Mouse (Mus musculus): ENCODE data around the gene Calhm6.

Gene Calhm6

GRCm38 (mm10) chr10:34096418-34096883 lies 31.3 kb downstream of the Calhm6 start, which contains the start of gene Calhm5:
TSS of gene Calhm5 (minus strand) at chr10:34096519.
- DNase-seq (ENCODE audit: low read depth), result peak; percentile 30

GRCm38 (mm10) chr10:34095964-34096363 lies 31.8 kb downstream of the Calhm6 start:
- DNase-seq (ENCODE audit: low read depth), result no peak

- DNase-seq (ENCODE audit: low read depth), result no peak
Measured at GRCm38 (mm10) chr10:34095147-34095546, 32.6 kb downstream of the Calhm6 start.

- DNase-seq (ENCODE audit: low read depth), result no peak
Measured at GRCm38 (mm10) chr10:34091888-34092287, 35.9 kb downstream of the Calhm6 start.

GRCm38 (mm10) chr10:34090481-34090880 lies 37.3 kb downstream of the Calhm6 start:
- DNase-seq (ENCODE audit: low read depth), result no peak

GRCm38 (mm10) chr10:34089517-34089916 lies 38.3 kb downstream of the Calhm6 start:
- no peak for DNase-seq (ENCODE audit: low read depth)

- DNase-seq (ENCODE audit: low read depth), result no peak
Measured at GRCm38 (mm10) chr10:34088515-34088914, 39.3 kb downstream of the Calhm6 start.

GRCm38 (mm10) chr10:34086514-34086913 lies 41.3 kb downstream of the Calhm6 start:
- no peak for DNase-seq (ENCODE audit: low read depth)
